Mouse (Mus musculus) forebrain, embryonic 12.5 days (tissue): Measurements from ENCODE around the gene Trim62. TPM values are rescaled to one million over a fixed set of nuclear protein-coding genes. Genes with fewer than 3 reads are reported as not detected.

Source experiments
- ATAC-seq: fragments of 200-750 bp; cut with Nextera tagmentation; 2 replicates; pipeline ENCODE4 v1.8.0; 2017; ENCODE audit warnings: moderate TSS enrichment; ENCODE audit not compliant: low FRiP score
- H3K27ac ChIP-seq: fragments of 300-500 bp; sonication (generic); 2 replicates; pipeline ENCODE4 v1.5.1; 2016; ENCODE audit warnings: mild to moderate bottlenecking
- H3K27me3 ChIP-seq: fragments of 300-500 bp; sonication (generic); 2 replicates; pipeline ENCODE4 v1.6.1; 2016; ENCODE audit warnings: mild to moderate bottlenecking
- H3K36me3 ChIP-seq: fragments of 300-500 bp; sonication (generic); replicated peaks from 2 replicates; pipeline ENCODE4 v1.6.1; 2016; ENCODE audit warnings: mild to moderate bottlenecking
- H3K4me1 ChIP-seq: fragments of 300-500 bp; sonication (generic); 2 replicates; pipeline ENCODE4 v1.6.1; 2016
- H3K4me2 ChIP-seq: fragments of 300-500 bp; sonication (generic); 2 replicates; pipeline ENCODE4 v1.6.1; 2016; ENCODE audit warnings: mild to moderate bottlenecking, moderate library complexity
- H3K4me3 ChIP-seq: fragments of 300-500 bp; sonication (generic); replicated peaks from 2 replicates; pipeline ENCODE4 v1.5.1; 2016; ENCODE audit warnings: mild to moderate bottlenecking
- H3K9ac ChIP-seq: fragments of 300-500 bp; sonication (generic); 2 replicates; pipeline ENCODE4 v1.6.1; 2016; ENCODE audit warnings: mild to moderate bottlenecking
- H3K9me3 ChIP-seq: fragments of 300-500 bp; sonication (generic); 2 replicates; pipeline ENCODE4 v1.6.1; 2016
- WGBS: fragments of 180-500 bp; shearing (Covaris S2); methylation state at CpG from one replicate; pipeline ENCODE4 v1.1.7; 2016; 5-methylcytosine and 5-hydroxymethylcytosine counted together
- polyA plus RNA-seq: library from polyadenylated mRNA; unstranded; fragments of >200 nt; fragmentation: Nextera tagmentation; extraction: Ambion mirVana; gene quantifications from 2 replicates; pipeline ENCODE4 v1.2.1, GENCODE M21; 2016

The Trim62 gene
- polyA plus RNA-seq, 1 experiment from 2014 or later = 12.6 TPM

DNA sequence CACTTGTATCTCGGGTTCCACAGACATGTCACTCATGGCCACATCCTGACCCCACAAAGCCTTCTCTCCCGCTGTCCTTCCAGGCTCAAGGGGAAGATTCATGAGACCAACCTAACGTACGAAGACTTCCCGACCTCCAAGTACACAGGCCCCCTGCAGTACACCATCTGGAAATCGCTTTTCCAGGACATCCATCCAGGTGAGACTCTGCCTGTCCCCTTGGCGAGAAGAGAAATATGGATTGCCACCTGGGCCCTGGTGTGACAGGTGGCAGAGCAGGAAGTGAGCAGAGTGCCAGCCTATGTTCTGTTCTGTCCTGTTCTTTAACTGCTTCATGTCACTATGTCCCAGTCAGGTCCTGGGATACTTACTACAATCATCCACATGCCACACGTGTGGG lies 19.0 kb downstream of the Trim62 start:
- Histone ChIP-seq H3K27ac (no peak overlapping the region), H3K4me3 (no peak overlapping the region), H3K4me1 (peaks cover 49% of the 10 kb centered on the region), H3K36me3 (peaks cover 8% of the 10 kb centered on the region; the same call in 1 of the 2 replicates), H3K4me2 (no peak overlapping the region), H3K9me3 (no peaks in the 10 kb centered on the region), H3K9ac (no peak overlapping the region), H3K27me3 (peaks cover 27% of the 10 kb centered on the region)
- no peak for ATAC-seq
- 90% methylated on average over 8 of the region's 8 CpGs for WGBS

DNA sequence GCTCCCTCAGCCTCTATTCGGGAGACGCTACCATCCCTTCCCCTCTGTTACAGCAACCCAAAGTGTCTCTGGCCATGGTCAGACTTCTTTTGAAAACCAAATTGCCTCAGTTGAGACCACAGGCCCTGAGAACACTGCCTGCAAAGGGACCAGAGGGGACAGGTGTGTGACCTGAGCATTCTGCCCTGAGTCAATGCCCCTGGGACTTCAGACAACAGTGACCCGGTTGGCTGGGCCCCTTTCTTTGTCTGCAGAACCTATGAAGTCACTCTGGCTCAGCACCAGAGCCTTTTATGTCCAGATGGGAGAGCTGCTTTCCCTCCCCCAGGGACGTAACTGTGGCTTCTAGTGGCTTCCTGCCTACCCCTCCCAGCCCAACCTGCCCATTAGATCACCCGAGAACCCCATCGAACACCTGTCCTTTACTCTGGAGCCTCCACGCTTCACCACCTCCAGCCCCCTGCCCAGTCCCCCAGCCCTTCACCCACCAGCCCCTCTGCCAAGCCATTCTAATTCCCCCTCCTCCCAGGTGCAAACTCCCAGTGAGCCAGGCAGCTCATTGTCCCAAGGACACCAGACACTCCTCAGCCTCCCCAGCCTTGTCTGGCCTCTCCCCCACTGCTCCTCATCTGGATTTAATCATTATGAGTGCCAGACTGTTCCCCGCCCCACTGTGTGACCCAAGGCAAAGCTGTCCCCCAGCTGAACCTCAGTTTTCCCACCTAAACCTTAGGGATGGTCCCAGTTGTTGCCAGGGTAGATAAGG lies 20.8 kb downstream of the Trim62 start:
- 0 out of 2 replicates have a peak overlapping the region, but pooled peaks have one; percentile 19 for H3K27ac ChIP-seq
- H3K9me3 ChIP-seq = no peaks in the 10 kb centered on the region
- peaks cover 23% of the 10 kb centered on the region for H3K27me3 ChIP-seq
- H3K4me3 ChIP-seq = no peak overlapping the region
- H3K4me1 ChIP-seq = peaks cover 34% of the 10 kb centered on the region
- no peak overlapping the region for H3K4me2 ChIP-seq
- WGBS = 52% methylated on average over 8 of the region's 8 CpGs
- H3K36me3 ChIP-seq = peaks cover 11% of the 10 kb centered on the region
- H3K9ac ChIP-seq = no peak overlapping the region
- ATAC-seq = no peak

GRCm38 (mm10) chr4:128905251-128905650 lies 21.9 kb downstream of the Trim62 start:
- H3K4me2 ChIP-seq = no peak overlapping the region
- ATAC-seq = no peak
- peaks cover 24% of the 10 kb centered on the region for H3K4me1 ChIP-seq
- no peak overlapping the region for H3K27ac ChIP-seq
- no peak overlapping the region for H3K4me3 ChIP-seq
- H3K9ac ChIP-seq = no peak overlapping the region
- no peaks in the 10 kb centered on the region for H3K9me3 ChIP-seq
- peaks cover 20% of the 10 kb centered on the region for H3K27me3 ChIP-seq
- peaks cover 18% of the 10 kb centered on the region for H3K36me3 ChIP-seq
- 36% methylated on average over 8 of the region's 8 CpGs for WGBS

DNA sequence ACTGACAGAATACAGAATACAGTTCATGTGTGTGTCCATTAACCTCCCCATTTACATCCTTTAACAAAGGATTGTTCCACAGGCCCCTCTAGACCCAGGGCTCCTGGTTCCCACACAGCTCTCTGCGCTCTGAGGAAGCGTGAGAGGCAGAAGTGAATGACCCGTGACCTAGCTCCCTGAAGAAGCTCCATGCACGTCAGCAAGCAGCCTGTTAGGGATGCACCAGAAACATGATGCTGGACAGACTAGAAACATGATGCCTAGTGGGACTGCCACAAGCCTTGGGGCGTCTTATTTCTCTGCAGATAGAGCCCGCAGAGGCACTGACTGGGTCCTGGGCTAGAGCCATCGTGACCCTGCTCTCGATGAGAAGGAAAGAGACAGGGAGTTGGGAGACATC lies 23.4 kb downstream of the Trim62 start:
- H3K27ac ChIP-seq = 0 out of 2 replicates have a peak overlapping the region, but pooled peaks have one; percentile 8
- H3K36me3 ChIP-seq = peaks cover 18% of the 10 kb centered on the region
- H3K27me3 ChIP-seq = peaks cover 14% of the 10 kb centered on the region; the same call in 1 of the 2 replicates
- H3K9ac ChIP-seq = no peak overlapping the region
- H3K4me1 ChIP-seq = peaks cover 21% of the 10 kb centered on the region
- WGBS = 76% methylated on average over 8 of the region's 8 CpGs
- H3K4me2 ChIP-seq = no peak overlapping the region
- no peak overlapping the region for H3K4me3 ChIP-seq
- ATAC-seq = no peak
- no peaks in the 10 kb centered on the region for H3K9me3 ChIP-seq

GRCm38 (mm10) chr4:128907238-128907968 lies 24.0 kb downstream of the Trim62 start:
- Histone ChIP-seq H3K27ac (no peak overlapping the region), H3K4me1 (peaks cover 21% of the 10 kb centered on the region), H3K4me3 (no peak overlapping the region), H3K36me3 (peaks cover 15% of the 10 kb centered on the region), H3K9ac (no peak overlapping the region), H3K4me2 (no peak overlapping the region), H3K27me3 (peaks cover 14% of the 10 kb centered on the region; the same call in 1 of the 2 replicates), H3K9me3 (no peaks in the 10 kb centered on the region)
- no peak for ATAC-seq
- 64% methylated on average over 12 of the region's 12 CpGs for WGBS

DNA sequence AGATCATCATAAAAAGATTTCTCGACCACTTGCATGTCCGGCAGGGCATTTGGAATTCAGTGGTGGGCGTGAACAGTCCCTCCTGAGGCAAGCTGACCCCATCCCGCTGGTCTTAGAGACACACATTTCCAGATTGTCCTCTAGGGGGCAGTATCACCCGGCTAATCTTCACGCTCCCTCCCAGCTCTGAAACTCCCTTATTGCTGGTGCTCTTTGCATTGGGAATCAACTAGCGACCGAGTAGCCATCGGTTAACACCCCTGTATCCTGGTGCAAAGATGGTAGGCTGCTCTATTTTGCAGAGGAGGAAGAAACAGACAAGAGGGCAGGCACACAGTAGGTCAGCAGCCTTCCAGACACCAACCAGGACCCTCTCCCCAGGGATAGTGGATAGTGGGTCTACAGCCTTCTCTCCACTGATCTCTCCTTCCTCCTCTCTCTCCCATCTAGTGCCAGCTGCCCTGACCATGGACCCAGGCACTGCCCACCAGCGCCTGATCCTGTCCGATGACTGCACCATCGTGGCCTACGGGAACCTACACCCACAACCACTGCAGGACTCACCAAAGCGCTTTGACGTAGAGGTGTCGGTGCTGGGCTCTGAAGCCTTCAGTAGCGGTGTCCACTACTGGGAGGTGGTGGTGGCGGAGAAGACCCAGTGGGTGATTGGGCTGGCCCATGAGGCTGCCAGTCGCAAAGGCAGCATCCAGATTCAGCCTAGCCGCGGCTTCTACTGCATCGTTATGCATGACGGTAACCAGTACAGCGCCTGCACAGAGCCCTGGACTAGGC lies 25.4 kb downstream of the Trim62 start:
- Histone ChIP-seq H3K9me3 (no peaks in the 10 kb centered on the region), H3K4me2 (no peak overlapping the region), H3K27ac (no peak overlapping the region), H3K9ac (no peak overlapping the region), H3K4me3 (no peak overlapping the region), H3K27me3 (peaks cover 14% of the 10 kb centered on the region; the same call in 1 of the 2 replicates), H3K4me1 (peaks cover 20% of the 10 kb centered on the region), H3K36me3 (peaks cover 9% of the 10 kb centered on the region)
- ATAC-seq = peak; percentile 53; the same call in 1 of the 2 replicates
- 68% methylated on average over 24 of the region's 24 CpGs for WGBS

GRCm38 (mm10) chr4:128909378-128909831 lies 26.0 kb downstream of the Trim62 start:
- Histone ChIP-seq H3K27me3 (peaks cover 11% of the 10 kb centered on the region; the same call in 1 of the 2 replicates), H3K36me3 (peaks cover 9% of the 10 kb centered on the region), H3K9me3 (no peaks in the 10 kb centered on the region), H3K4me1 (peaks cover 14% of the 10 kb centered on the region), H3K9ac (no peak overlapping the region), H3K4me2 (no peak overlapping the region), H3K4me3 (no peak overlapping the region), H3K27ac (no peak overlapping the region)
- no peak for ATAC-seq
- 91% methylated on average over 14 of the region's 14 CpGs for WGBS

DNA sequence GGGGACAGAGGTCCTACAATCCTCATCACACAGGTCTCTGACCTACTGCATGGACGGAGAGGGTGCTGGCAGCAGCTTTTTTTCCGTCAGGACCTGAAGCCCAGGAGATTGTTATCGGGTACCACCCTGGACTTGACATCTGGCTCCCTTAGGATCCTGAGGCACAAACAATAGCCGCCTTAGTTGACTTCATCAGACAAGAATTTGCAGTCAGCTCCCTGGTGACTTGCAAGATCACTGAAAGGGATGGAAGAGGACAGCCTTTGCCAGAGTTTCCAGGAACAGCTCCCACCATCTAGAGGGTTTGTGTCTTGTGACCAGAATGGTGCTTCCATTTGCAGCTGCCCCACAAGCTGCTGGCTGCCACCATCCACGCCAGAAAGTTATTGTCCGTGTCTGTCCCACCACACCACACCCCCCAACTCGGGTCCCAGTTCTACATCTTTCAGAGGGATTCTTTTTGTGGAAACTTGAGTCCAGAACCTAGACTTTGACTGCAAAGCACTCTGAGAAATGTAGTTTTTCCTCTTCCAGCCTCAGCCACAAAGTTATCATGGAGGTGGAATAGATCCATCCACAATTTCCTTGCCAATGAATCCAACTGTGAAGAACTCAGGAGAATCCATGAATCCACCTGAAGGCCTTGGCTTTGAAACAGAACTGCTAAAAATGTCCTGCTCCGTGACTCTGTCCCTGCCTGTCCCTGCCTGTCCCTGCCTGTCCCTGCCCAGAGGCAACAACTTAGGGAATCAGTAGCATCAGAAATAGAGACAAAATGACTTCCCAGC lies 27.1 kb downstream of the Trim62 start:
- peaks cover 9% of the 10 kb centered on the region for H3K36me3 ChIP-seq
- no peak overlapping the region for H3K27ac ChIP-seq
- WGBS = 85% methylated on average over 8 of the region's 8 CpGs
- H3K9me3 ChIP-seq = no peaks in the 10 kb centered on the region
- peaks cover 4% of the 10 kb centered on the region for H3K4me1 ChIP-seq
- peaks cover 10% of the 10 kb centered on the region; the same call in 1 of the 2 replicates for H3K27me3 ChIP-seq
- ATAC-seq = no peak
- no peak overlapping the region for H3K9ac ChIP-seq
- no peak overlapping the region for H3K4me3 ChIP-seq
- no peak overlapping the region for H3K4me2 ChIP-seq

GRCm38 (mm10) chr4:128912085-128912484 lies 28.7 kb downstream of the Trim62 start:
- Histone ChIP-seq H3K9ac (no peak overlapping the region), H3K9me3 (no peaks in the 10 kb centered on the region), H3K36me3 (peaks cover 9% of the 10 kb centered on the region), H3K4me3 (no peak overlapping the region), H3K4me1 (peaks cover 4% of the 10 kb centered on the region; the same call in 1 of the 2 replicates), H3K4me2 (no peak overlapping the region), H3K27me3 (peaks cover 3% of the 10 kb centered on the region; the same call in 1 of the 2 replicates), H3K27ac (no peak overlapping the region)
- WGBS = 92% methylated on average over 10 of the region's 10 CpGs
- ATAC-seq = no peak

DNA sequence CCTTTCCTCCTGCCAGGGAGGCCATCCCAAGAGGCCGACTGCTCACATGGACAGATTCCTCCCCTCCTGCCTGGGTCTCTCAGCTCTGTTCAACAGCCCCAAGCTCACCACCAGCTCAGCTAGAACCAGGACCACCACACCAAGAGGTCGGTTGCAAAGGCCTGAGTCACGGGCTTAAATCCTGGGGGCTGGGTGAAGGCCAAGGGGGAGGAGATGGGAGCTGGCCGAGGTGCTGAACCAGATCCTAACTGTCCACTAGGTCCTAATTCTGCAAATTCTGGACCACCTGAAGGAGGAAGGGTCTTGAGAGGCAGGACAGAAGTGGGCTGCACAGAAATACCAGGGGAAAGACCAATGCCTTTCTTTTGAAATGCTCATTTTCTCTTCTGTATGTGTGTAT lies 30.4 kb downstream of the Trim62 start:
- H3K36me3 ChIP-seq = peaks cover 9% of the 10 kb centered on the region
- no peak for ATAC-seq

DNA sequence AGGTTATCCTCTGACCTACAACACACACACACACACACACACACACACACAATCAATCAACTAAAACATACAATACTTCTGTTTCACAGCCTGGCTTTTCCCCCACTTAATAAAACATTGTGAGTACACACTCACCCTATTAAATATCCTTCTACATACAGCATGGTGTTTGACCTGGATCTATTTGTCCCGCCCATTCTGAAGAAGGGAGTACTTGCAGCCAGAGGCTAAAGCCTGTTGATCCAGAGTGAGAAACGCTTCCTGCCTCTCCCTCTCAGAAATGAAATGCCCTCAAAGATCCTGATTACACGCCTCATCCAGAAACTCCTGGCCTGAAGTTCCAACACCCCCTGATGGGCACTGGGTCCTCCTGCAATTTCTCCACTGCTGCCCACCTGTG lies 33.7 kb downstream of the Trim62 start:
- no peaks in the 10 kb centered on the region for H3K9me3 ChIP-seq
- H3K4me2 ChIP-seq = no peak overlapping the region

More for the DNA sequence above, 30.4 kb downstream of the Trim62 start:
- WGBS = 35% methylated on average over 4 of the region's 4 CpGs
- Histone ChIP-seq H3K4me2 (no peak overlapping the region), H3K4me1 (peaks cover 10% of the 10 kb centered on the region; the same call in 1 of the 2 replicates), H3K9ac (no peak overlapping the region), H3K9me3 (no peaks in the 10 kb centered on the region), H3K27me3 (no peaks in the 10 kb centered on the region; the same call in 1 of the 2 replicates), H3K4me3 (no peak overlapping the region), H3K27ac (no peak overlapping the region)

More for the DNA sequence above, 33.7 kb downstream of the Trim62 start:
- H3K36me3 ChIP-seq = no peaks in the 10 kb centered on the region
- peaks cover 10% of the 10 kb centered on the region; the same call in 1 of the 2 replicates for H3K4me1 ChIP-seq
- ATAC-seq = no peak
- WGBS = 85% methylated on average over 3 of the region's 3 CpGs
- no peak overlapping the region for H3K27ac ChIP-seq
- H3K9ac ChIP-seq = no peak overlapping the region
- H3K27me3 ChIP-seq = peaks cover 10% of the 10 kb centered on the region; the same call in 1 of the 2 replicates
- no peak overlapping the region for H3K4me3 ChIP-seq
